Mouse (Mus musculus): Measurements from ENCODE around the gene Kif23.

DNA sequence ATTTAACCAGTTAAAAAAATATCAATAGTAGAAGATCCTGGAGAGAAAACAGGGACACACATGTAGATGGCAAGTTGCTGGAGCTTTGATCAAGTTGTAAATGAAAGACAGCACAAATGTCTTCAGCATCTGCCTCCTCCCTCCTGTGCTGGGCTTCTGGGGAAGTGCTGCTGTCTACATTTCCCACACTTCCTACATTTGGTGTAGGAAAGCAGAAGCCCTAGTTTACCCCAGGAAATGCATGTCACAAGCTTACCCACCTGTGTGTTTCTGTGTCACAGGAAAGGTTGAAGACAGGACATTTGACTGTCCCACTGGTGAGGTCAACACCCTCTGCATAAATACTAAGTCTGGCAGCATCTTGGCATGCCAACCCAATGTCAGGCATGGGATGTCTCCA lies 8.1 kb upstream of the Kif23 start:
- TF ChIP-seq POLR2A (IDR thresholded peaks at IDR 0.05; ENCODE audit: borderline replicate concordance, insufficient read depth, low read length) (no peak), CTCF (IDR thresholded peaks at IDR 0.05; ENCODE audit: borderline replicate concordance, insufficient read depth, low read depth, low read length) (no peak)
